ENCODE assay signal across 8 mouse cellular contexts in genomic region chr9:4309351-4310085, GRCm38 (mm10). TPM values are rescaled to one million over a fixed set of nuclear protein-coding genes. Genes with fewer than 3 reads are reported as not detected.
DNase-seq lines count a peak whose midpoint lies in the region; ATAC-seq and TF ChIP-seq lines count a peak whose summit lies in the region.

TSS of gene Aasdhppt (minus strand) at chr9:4309471.
TSS of gene Kbtbd3 (plus strand) at chr9:4309833.

- peak; percentile 100 for DNase-seq in A20 (ENCODE audit: low read depth, low spot score)
- DNase-seq in heart, adult 9 months (ENCODE audit: low spot score in 2 of 2) = peak; percentile 99
- peak; percentile 94 to 97 for DNase-seq in monocyte, adult 2 months (ENCODE audit: low read depth in 1 of 2, low spot score in 2 of 2)
- peak; percentile 99 for DNase-seq in spleen, postnatal 36 days (ENCODE audit: low spot score in 2 of 2)

- H3K4me2 ChIP-seq in kidney, embryonic 14.5 days (replicated peaks; ENCODE audit: low read depth, low read length) = peak within 1 kb of the TSS; percentile 61
- H3K4me2 ChIP-seq in limb, embryonic 15.5 days = peak within 1 kb of the TSS; percentile 60

- peak within 1 kb of the TSS; percentile 71 for H3K27ac ChIP-seq in bone marrow macrophage, adult 2 months (ENCODE audit: insufficient read depth, low read depth, low read length)
- H3K27ac ChIP-seq in embryonic fibroblast, embryonic 13.5 days (ENCODE audit: insufficient read depth, low read length) = peak within 1 kb of the TSS; percentile 60
- H3K27ac ChIP-seq in kidney, embryonic 14.5 days (ENCODE audit: low read depth, low read length) = peak within 1 kb of the TSS; percentile 89
- H3K27ac ChIP-seq in limb, embryonic 15.5 days = peak within 1 kb of the TSS; percentile 93

- peak within 1 kb of the TSS; percentile 77 for H3K9ac ChIP-seq in kidney, embryonic 14.5 days (ENCODE audit: low read depth, low read length)
- peak within 1 kb of the TSS; percentile 73 for H3K9ac ChIP-seq in limb, embryonic 15.5 days

- no peaks in the 10 kb centered on the region for H3K27me3 ChIP-seq in kidney, embryonic 14.5 days (ENCODE audit: control insufficient read depth, insufficient read depth, low read length)
- no peaks in the 10 kb centered on the region for H3K27me3 ChIP-seq in limb, embryonic 15.5 days

- 1% methylated on average over 53 of the region's 53 CpGs for WGBS in kidney, embryonic 14.5 days
- WGBS in limb, embryonic 15.5 days = under 1% methylated on average over 53 of the region's 53 CpGs

- TF ChIP-seq CTCF in bone marrow macrophage, adult 2 months (IDR thresholded peaks at IDR 0.05; ENCODE audit: low read depth, low read length) = no peak
- TF ChIP-seq CTCF in embryonic fibroblast, embryonic 13.5 days (IDR thresholded peaks at IDR 0.05; ENCODE audit: borderline replicate concordance, insufficient read depth, low read length) = no peak

- ATAC-seq in kidney, embryonic 14.5 days (ENCODE audit: low FRiP score, low TSS enrichment) = peak; percentile 99
- ATAC-seq in limb, embryonic 15.5 days (ENCODE audit: insufficient number of reproducible peaks, low FRiP score, low TSS enrichment, low read depth) = peak; percentile 100

- H3K4me3 ChIP-seq in bone marrow macrophage, adult 2 months (ENCODE audit: insufficient read depth, low read length) = peak within 1 kb of the TSS; percentile 99
- peak within 1 kb of the TSS; percentile 90 for H3K4me3 ChIP-seq in embryonic fibroblast, embryonic 13.5 days (ENCODE audit: insufficient read depth, low read length)
- H3K4me3 ChIP-seq in kidney, embryonic 14.5 days (ENCODE audit: low read length) = peak within 1 kb of the TSS; percentile 72
- peak within 1 kb of the TSS; percentile 66 for H3K4me3 ChIP-seq in limb, embryonic 15.5 days

- no peaks in the 10 kb centered on the region for H3K36me3 ChIP-seq in kidney, embryonic 14.5 days (ENCODE audit: control insufficient read depth, insufficient read depth, low read length)
- no peaks in the 10 kb centered on the region for H3K36me3 ChIP-seq in limb, embryonic 15.5 days

- TF ChIP-seq POLR2A in bone marrow macrophage, adult 2 months (IDR thresholded peaks at IDR 0.05; ENCODE audit: borderline replicate concordance, low read depth, low read length) = no peak
- peak; percentile 98 for TF ChIP-seq POLR2A in embryonic fibroblast, embryonic 13.5 days (IDR thresholded peaks at IDR 0.05; ENCODE audit: low read depth, low read length)

- H3K9me3 ChIP-seq in kidney, embryonic 14.5 days (ENCODE audit: control insufficient read depth, low read length) = no peaks in the 10 kb centered on the region
- H3K9me3 ChIP-seq in limb, embryonic 15.5 days = no peaks in the 10 kb centered on the region

- peaks cover 5% of the 10 kb centered on the region for H3K4me1 ChIP-seq in bone marrow macrophage, adult 2 months (ENCODE audit: control insufficient read depth, insufficient read depth, low read length)
- no peaks in the 10 kb centered on the region for H3K4me1 ChIP-seq in embryonic fibroblast, embryonic 13.5 days (ENCODE audit: control insufficient read depth, insufficient read depth, low read length)
- peaks cover 10% of the 10 kb centered on the region; the same call in 1 of the 2 replicates for H3K4me1 ChIP-seq in kidney, embryonic 14.5 days (ENCODE audit: control insufficient read depth, insufficient read depth, low read length)
- peaks cover 9% of the 10 kb centered on the region for H3K4me1 ChIP-seq in limb, embryonic 15.5 days

RNA-seq across cellular contexts. Expression of gene Aasdhppt, which starts in this region (rescaled TPM):
- 7.5 and 9.3 TPM in 2 replicates for polyA plus RNA-seq in bone marrow macrophage, adult 2 months (2012; ENCODE audit: insufficient read depth, insufficient read length, missing spikeins)
- polyA plus RNA-seq in embryonic fibroblast, embryonic 13.5 days (2011; ENCODE audit: insufficient read length, low read depth, missing spikeins) = 16.8 and 18.8 TPM in 2 replicates
- polyA plus RNA-seq in kidney, embryonic 14.5 days (2014; fragmentation: Nextera tagmentation; extraction: Ambion mirVana) = 37.6 and 40.7 TPM in 2 replicates
- 32.2 and 34.3 TPM in 2 replicates for polyA plus RNA-seq in limb, embryonic 15.5 days (2015; fragmentation: Nextera tagmentation; extraction: Ambion mirVana)

RNA-seq across cellular contexts. Expression of gene Kbtbd3, which starts in this region (rescaled TPM):
- 3.5 and 4.4 TPM in 2 replicates for polyA plus RNA-seq in bone marrow macrophage, adult 2 months (2012; ENCODE audit: insufficient read depth, insufficient read length, missing spikeins)
- 2.2 and 3.2 TPM in 2 replicates for polyA plus RNA-seq in embryonic fibroblast, embryonic 13.5 days (2011; ENCODE audit: insufficient read length, low read depth, missing spikeins)
- 6.4 and 8.1 TPM in 2 replicates for polyA plus RNA-seq in kidney, embryonic 14.5 days (2014; fragmentation: Nextera tagmentation; extraction: Ambion mirVana)
- polyA plus RNA-seq in limb, embryonic 15.5 days (2015; fragmentation: Nextera tagmentation; extraction: Ambion mirVana) = 6.2 and 6.8 TPM in 2 replicates

Comparison
In these comparisons a context has a peak if more than half of its experiments do, and no peak if none do; other contexts are left out.
1. Peak in every context shown above with its lines: DNase-seq, ATAC-seq, H3K4me3 ChIP-seq and H3K27ac ChIP-seq.